Mouse (Mus musculus) neural tube, embryonic 14.5 days (tissue): Measurements from ENCODE around the gene Cds2. TPM values are rescaled to one million over a fixed set of nuclear protein-coding genes. Genes with fewer than 3 reads are reported as not detected.

Source experiments
- ATAC-seq: fragments of 200-750 bp; cut with Nextera tagmentation; 2 replicates; pipeline ENCODE4 v1.8.0; 2017; ENCODE audit warnings: low read depth, mild to moderate bottlenecking, moderate TSS enrichment, moderate library complexity
- H3K27ac ChIP-seq: fragments of 300-500 bp; sonication (generic); 2 replicates; pipeline ENCODE4 v1.5.1; 2014; ENCODE audit warnings: low read depth, mild to moderate bottlenecking, control low read depth, low read length, moderate library complexity, mixed read lengths
- H3K27me3 ChIP-seq: fragments of 300-500 bp; sonication (generic); 2 replicates; pipeline ENCODE4 v1.6.1; 2014; ENCODE audit warnings: low read length; ENCODE audit not compliant: control insufficient read depth, insufficient read depth
- H3K36me3 ChIP-seq: fragments of 300-500 bp; sonication (generic); 2 replicates; pipeline ENCODE4 v1.6.1; 2014; ENCODE audit warnings: low read length, mixed read lengths; ENCODE audit not compliant: control insufficient read depth, insufficient read depth
- H3K4me1 ChIP-seq: fragments of 300-500 bp; sonication (generic); 2 replicates; pipeline ENCODE4 v1.6.1; 2014; ENCODE audit warnings: low read length; ENCODE audit not compliant: control insufficient read depth, insufficient read depth
- H3K4me2 ChIP-seq: fragments of 300-500 bp; sonication (generic); 2 replicates; pipeline ENCODE4 v1.6.1; 2014; ENCODE audit warnings: mild to moderate bottlenecking, low read depth, low read length, control low read depth
- H3K4me3 ChIP-seq: fragments of 300-500 bp; sonication (generic); 2 replicates; pipeline ENCODE4 v1.5.1; 2014; ENCODE audit warnings: low read depth, low read length, control low read depth, mixed read lengths
- H3K9ac ChIP-seq: fragments of 300-500 bp; sonication (generic); replicated peaks from 2 replicates; pipeline ENCODE4 v1.6.1; 2014; ENCODE audit warnings: low read depth, mild to moderate bottlenecking, control low read depth, low read length, mixed read lengths
- H3K9me3 ChIP-seq: fragments of 300-500 bp; sonication (generic); 2 replicates; pipeline ENCODE4 v1.6.1; 2016; ENCODE audit warnings: low read length; ENCODE audit not compliant: control insufficient read depth
- WGBS: fragments of 180-500 bp; shearing (Covaris S2); extraction: QIAGEN DNeasy Blood & Tissue Kit; methylation state at CpG from one replicate; pipeline ENCODE4 v1.1.7; 2014; 5-methylcytosine and 5-hydroxymethylcytosine counted together
- polyA plus RNA-seq: library from polyadenylated mRNA; unstranded; fragments of >200 nt; fragmentation: Nextera tagmentation; extraction: Ambion mirVana; gene quantifications from 2 replicates; pipeline ENCODE4 v1.2.1, GENCODE M21; 2014

Cds2 gene
- polyA plus RNA-seq, 1 experiment from 2014 or later: 52.8 TPM

DNA sequence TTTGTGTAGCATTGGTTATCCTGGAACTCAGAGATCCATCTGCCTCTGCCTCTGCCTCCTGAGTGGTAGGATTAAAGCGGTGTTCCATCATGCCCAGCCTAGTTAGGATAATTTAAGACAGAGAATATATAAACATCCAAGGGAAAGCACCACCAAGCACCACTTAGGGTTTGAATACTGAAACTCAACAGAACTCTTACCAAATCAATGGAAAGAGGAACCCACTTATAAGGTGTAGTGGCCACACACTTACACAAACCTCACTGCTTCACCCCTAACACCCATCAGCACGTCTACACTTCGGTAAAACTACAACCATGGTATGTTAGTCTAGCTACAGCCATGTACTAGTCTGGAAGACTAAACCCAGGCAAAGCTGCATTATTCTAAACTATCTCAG, 19.6 kb upstream of the Cds2 start:
- Histone ChIP-seq H3K4me3 (no peak overlapping the region), H3K9me3 (no peaks in the 10 kb centered on the region), H3K9ac (no peak overlapping the region), H3K27me3 (no peaks in the 10 kb centered on the region), H3K4me1 (peaks cover 8% of the 10 kb centered on the region), H3K4me2 (no peak overlapping the region), H3K27ac (no peak overlapping the region), H3K36me3 (0 out of 2 replicates have a peak, but pooled peaks cover 9% of the 10 kb centered on the region)
- no peak for ATAC-seq
- WGBS: 93% methylated on average over 3 of the region's 3 CpGs

DNA sequence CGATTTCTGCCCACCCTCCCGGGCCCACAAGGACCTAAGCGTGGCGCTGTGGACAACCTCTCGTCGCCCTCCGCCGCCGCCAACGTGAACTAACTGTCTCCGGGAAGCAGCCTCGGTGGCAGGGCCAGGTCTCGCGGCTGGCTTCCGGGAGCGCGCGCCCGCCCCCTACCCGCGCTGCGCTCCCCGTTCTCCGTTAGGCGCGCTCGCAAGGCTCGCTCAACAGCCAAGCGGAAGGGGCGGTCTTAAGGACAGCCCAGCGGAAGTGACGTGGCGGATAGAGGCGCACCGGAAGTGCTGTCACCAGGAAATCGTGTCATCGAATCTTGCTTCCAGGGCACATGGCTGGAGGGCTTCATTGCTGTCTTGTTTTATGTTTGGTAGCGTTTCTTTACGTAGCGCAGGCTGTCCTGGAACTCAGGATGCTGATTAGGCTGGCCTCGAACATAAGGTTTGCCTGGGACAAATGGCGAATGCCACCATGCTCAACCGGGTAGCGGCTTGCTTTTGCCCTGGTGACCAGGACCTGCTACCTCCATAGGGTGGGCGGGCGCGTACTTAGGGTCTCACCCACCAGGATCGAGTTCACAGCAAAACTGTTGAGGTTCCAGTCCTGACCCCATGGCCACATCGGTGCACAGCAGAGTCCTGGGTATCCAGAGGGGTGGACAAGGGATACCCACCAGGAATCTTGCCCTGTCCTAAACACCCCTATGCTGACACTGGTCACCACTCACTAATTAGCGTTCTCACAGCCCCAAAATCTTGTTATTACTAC, 15.2 kb upstream of the Cds2 start, which contains the start of gene Tmem230:
TSS of gene Tmem230 (minus strand) at position 269 of the 775 bp plus-strand sequence.
- Histone ChIP-seq H3K4me2 (peak within 1 kb of the TSS; percentile 92), H3K4me1 (peaks cover 12% of the 10 kb centered on the region), H3K4me3 (peak within 1 kb of the TSS; percentile 58), H3K36me3 (0 out of 2 replicates have a peak, but pooled peaks cover 12% of the 10 kb centered on the region), H3K9ac (peak within 1 kb of the TSS; percentile 61), H3K9me3 (no peaks in the 10 kb centered on the region), H3K27ac (peak within 1 kb of the TSS; percentile 83), H3K27me3 (no peaks in the 10 kb centered on the region)
- 5% methylated on average over 50 of the region's 50 CpGs for WGBS
- ATAC-seq: peak; percentile 93

DNA sequence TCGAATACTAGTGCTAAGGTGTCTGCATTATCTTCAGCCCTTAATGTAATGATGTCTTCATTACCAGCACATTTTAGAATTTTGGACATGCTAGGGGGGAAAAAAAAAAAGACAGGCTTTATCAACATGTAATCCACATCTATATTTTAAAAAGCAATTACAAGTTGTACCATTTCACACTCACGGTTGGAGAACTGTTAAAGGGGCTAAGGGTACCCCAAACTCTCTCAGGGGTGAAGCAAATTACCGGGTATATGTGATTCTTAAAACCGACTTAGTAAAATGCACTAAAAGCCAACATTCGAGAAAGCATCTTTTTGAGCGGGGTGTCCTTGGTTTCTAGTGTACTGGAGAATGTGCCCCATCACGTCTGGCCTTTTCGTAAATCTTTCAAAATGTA, 11.0 kb upstream of the Cds2 start:
- ATAC-seq: no peak
- no peak overlapping the region for H3K27ac ChIP-seq

DNA sequence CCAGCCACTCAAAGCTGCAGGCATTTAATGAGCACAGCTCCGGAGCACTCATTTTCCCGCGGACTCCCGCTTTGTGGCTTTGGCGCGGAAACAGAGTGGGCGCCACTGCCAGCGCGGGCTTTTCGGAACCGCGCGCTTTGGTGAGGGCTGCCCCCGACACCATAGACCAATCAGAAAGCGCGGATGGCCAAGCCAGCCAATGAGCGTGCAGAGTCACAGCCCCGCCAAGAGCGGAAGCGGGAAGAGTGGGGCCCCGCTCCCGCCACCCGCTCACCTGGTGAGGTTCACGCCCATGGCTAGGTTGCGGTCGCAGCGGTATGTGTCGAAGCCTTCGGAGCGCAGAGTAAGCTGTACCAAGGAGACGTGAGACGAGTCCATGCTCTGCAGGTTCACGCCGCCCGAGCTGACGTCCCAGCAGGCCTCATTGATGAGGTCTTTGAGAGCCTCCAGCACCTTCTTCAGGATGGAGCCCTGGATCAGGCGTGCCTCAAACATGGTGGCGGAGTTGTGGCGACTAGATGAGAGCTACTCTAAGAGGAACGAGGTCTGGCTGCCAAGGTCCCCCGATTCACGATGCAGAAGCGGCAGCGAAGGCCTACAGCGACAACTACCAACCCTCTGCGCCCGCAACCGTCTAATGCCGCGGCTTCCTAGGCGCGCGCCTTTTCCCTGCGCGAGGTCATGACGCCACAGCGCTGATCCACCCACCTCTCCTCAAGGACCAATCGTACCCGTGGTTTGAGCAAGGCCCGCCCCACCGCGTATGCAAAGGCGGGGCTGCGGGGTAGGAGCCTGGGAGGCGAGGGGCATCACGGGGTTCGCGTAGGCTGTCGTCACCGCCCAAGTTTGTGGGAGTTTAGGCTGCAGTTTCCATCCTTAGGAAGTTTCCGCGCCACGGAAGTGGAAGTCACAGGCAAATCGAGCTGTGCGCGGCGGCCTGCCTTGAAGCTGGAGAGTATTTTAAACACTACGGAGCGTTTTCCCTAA, 10.1 kb upstream of the Cds2 start, which contains the start of gene Pcna:
TSS of gene Pcna (minus strand) at position 773 of the 987 bp plus-strand sequence.
- Histone ChIP-seq H3K4me3 (peak within 1 kb of the TSS; percentile 40), H3K4me1 (peaks cover 10% of the 10 kb centered on the region), H3K27ac (peak within 1 kb of the TSS; percentile 71), H3K9me3 (no peaks in the 10 kb centered on the region), H3K36me3 (0 out of 2 replicates have a peak, but pooled peaks cover 2% of the 10 kb centered on the region), H3K9ac (peak within 1 kb of the TSS; percentile 42), H3K27me3 (no peaks in the 10 kb centered on the region), H3K4me2 (peak within 1 kb of the TSS; percentile 69)
- WGBS: under 1% methylated on average over 79 of the region's 79 CpGs
- ATAC-seq: peak; percentile 99

More for the DNA sequence above, 11.0 kb upstream of the Cds2 start:
- Histone ChIP-seq H3K4me2 (peak overlapping the region; percentile 69), H3K4me3 (peak overlapping the region; percentile 40), H3K9ac (peak overlapping the region; percentile 42; the same call in 1 of the 2 replicates), H3K36me3 (0 out of 2 replicates have a peak, but pooled peaks cover 2% of the 10 kb centered on the region), H3K27me3 (no peaks in the 10 kb centered on the region), H3K4me1 (peaks cover 11% of the 10 kb centered on the region), H3K9me3 (no peaks in the 10 kb centered on the region)
- WGBS: 11% methylated on average over 8 of the region's 8 CpGs

DNA sequence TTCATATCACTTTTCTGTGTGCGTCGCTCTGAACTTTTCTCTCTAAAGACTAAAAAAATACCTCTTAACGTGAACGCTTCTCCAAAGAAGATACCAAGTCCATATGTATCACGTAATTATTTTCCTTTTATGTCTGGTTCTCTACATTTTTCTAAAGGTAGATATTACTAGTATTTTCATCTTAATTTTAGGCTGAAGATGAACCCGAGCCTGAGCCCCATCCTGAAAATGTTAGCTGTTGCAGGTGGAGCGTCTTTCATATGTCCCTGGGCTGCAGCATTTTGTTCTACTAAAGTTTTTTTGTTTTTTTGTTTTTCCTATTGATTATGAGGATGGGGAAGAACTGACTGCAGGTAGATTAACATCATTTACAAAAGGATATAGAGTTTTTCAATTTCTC, 9.3 kb upstream of the Cds2 start:
- Histone ChIP-seq H3K27ac (peak overlapping the region; percentile 71; the same call in 1 of the 2 replicates), H3K4me2 (peak overlapping the region; percentile 69), H3K36me3 (0 out of 2 replicates have a peak, but pooled peaks cover 2% of the 10 kb centered on the region), H3K27me3 (no peaks in the 10 kb centered on the region), H3K9ac (0 out of 2 replicates have a peak overlapping the region, but pooled peaks have one; percentile 11), H3K4me3 (peak overlapping the region; percentile 40), H3K9me3 (no peaks in the 10 kb centered on the region), H3K4me1 (peaks cover 6% of the 10 kb centered on the region; the same call in 1 of the 2 replicates)
- no peak for ATAC-seq
- WGBS: 3% methylated on average over 7 of the region's 7 CpGs

DNA sequence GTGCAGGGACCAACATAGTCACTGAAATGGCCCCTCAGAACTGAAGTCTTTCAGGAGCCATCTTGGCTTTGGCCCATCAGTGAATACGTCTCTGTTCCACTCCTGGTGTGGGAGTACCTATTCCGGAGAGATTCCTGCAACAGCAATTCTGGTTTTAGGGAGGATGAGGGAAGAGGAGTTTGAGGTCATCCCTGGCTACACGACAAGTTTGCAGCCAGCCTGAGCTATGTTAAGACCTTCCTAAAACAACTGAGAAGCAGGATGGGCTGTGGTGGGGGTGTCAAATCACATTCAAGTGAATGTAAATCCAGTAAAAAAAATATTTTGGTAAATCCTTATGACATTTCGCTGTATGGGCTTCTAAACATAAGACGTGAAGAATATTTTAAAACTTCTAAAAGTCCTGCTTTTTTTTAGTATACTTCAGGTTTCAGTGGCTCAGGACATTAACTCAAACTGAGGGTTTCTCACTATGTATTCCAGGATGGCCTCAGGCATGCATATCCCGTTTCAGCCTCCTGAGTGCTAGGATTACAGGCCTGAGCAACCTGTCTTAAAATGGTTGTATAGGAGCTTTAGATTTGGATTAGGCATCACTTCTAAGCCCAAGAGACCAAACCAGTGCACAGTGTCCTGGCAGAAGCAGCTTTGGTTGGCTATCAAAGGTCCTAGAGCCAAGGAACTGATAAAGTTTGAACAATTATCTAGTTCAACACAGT, 5.4 kb upstream of the Cds2 start:
- H3K4me2 ChIP-seq: no peak overlapping the region

DNA sequence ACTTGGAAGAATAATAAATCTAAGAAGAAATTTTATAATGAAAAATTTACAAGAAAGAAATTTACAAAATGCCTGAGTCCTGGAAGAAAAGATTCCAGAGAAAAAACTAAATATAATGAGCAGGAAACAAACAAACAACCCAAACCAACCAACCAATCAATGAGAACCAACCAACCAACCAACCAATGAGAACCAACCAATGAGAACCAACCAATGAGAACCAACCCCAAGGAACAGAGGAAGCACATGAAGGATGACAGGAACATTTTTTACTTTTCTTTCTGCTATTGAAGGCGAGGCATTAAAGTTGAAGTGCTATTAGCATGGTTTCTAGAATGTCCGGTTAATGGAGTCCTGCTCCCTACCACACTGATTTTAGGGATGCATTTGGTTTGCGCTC, 2.3 kb upstream of the Cds2 start:
- H3K4me3 ChIP-seq: no peak overlapping the region
- no peak for ATAC-seq
- WGBS: 90% methylated on average over 3 of the region's 3 CpGs

More for the DNA sequence above, 5.4 kb upstream of the Cds2 start:
- no peak overlapping the region for H3K4me3 ChIP-seq
- H3K4me1 ChIP-seq: 0 out of 2 replicates have a peak, but pooled peaks cover 3% of the 10 kb centered on the region
- H3K36me3 ChIP-seq: no peaks in the 10 kb centered on the region
- H3K27me3 ChIP-seq: no peaks in the 10 kb centered on the region
- WGBS: 92% methylated on average over 6 of the region's 6 CpGs
- no peak overlapping the region for H3K27ac ChIP-seq
- no peak overlapping the region for H3K9ac ChIP-seq
- no peak for ATAC-seq
- H3K9me3 ChIP-seq: no peaks in the 10 kb centered on the region

GRCm38 (mm10) chr2:132262175-132262574, 773 bp upstream of the Cds2 start:
- Histone ChIP-seq H3K27me3 (no peaks in the 10 kb centered on the region), H3K4me2 (no peak overlapping the region), H3K9ac (no peak overlapping the region), H3K36me3 (no peaks in the 10 kb centered on the region), H3K4me3 (no peak overlapping the region), H3K9me3 (no peaks in the 10 kb centered on the region), H3K27ac (no peak overlapping the region), H3K4me1 (peaks cover 6% of the 10 kb centered on the region)
- WGBS: 78% methylated on average over 6 of the region's 6 CpGs
- no peak for ATAC-seq

More for the DNA sequence above, 2.3 kb upstream of the Cds2 start:
- no peaks in the 10 kb centered on the region for H3K27me3 ChIP-seq
- H3K27ac ChIP-seq: no peak overlapping the region
- H3K9ac ChIP-seq: no peak overlapping the region
- peaks cover 6% of the 10 kb centered on the region for H3K4me1 ChIP-seq
- no peaks in the 10 kb centered on the region for H3K9me3 ChIP-seq
- H3K4me2 ChIP-seq: no peak overlapping the region
- H3K36me3 ChIP-seq: no peaks in the 10 kb centered on the region
